Mouse (Mus musculus) kidney, adult 18-20 months (tissue): ENCODE data around the gene Dqx1.

Experiments used
- DNase-seq: peaks from one replicate; pipeline ENCODE4 v3.0.0; 2021

Dqx1 gene

DNA sequence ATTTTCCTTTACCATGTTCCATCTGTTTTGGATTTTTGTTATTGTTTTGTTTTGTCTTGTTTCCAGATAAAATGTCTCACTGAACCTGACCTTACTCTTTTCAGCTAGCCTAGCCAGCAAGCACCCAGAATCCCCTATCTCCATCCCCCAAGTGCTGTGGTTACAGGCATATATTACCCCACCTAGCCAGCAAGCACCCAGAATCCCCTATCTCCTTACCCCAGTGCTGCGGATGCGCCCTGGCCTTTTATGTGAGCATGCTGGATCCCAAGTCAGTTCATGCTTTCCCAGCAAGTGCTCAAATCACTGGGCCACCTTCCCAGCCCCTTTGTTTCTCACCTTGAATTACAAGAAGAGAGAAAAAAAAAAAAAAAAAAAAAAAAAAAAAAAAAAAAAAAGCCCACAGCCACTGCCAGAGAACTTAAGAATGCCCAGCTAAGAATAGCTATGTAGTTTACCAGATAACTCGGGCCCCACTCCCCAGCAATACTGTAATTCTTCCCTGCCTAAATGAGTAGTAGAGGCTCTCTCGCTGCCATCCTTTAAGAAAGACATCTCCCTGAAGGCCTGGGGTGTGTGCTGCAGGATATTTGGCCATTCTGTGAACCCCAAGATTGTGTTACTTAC, 54.0 kb downstream of the Dqx1 start:
- DNase-seq, result no peak

DNA sequence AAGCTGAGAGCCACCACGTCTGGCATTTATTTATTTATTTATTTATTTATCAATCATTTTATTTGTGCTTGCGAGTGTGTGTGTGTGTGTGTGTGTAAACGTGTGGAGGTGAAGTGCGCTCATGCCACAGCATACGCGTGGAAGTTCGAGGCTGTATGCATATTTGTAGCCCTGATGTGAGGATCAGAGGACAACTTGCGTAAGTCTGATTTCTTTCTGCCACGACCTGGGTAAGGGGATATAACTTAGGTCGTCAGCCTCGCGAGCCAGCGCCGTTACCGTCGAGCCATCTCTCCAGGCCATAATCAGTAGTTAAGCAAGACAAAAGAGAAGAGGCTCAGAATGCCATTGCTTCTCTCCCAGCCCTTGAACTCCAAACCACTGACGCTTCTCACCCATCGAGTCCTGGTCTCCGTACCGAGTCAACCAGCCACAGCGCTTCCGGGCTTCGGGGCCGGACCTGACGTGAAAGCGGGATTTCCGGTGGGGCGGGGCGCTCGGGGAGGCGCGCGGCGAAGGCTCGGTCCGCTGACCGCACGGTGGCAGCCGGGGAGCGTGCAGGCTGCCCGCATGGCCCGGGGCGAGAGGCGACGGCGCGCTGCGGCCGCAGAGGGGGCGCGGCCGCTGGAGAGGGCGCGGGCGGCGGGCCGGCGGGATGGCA, 57.5 kb downstream of the Dqx1 start, which contains the start of gene Mogs:
Gene Mogs (plus strand): TSS at position 486 of the 661 bp plus-strand sequence.
- DNase-seq, result peak; percentile 95

DNA sequence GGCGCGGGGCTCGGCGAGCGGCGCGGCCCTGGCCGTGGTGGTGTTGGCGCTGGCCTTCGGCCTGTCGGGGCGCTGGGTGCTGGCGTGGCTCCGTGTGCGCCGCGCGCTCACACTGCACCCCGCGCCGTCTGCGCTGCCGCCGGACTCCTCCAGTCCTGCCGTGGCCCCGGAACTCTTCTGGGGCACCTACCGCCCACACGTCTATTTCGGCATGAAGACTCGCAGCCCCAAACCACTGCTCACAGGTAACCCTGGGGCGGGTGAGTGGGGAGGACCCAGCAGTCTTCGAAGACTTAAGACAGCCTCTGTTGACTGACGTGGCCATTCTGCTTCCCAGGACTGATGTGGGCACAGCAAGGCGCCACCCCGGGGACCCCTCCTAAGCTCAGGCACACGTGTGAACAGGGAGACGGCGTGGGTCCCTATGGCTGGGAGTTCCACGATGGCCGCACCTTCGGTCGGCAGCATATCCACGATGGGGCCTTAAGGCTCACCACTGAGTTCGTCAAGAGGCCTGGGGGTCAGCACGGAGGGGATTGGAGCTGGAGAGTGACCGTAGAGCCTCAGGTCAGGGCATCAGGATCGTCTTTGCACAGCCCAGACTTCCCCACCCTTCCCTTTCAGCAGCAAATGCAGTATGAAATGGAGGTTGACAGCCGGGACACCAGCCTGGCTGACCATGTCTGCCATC, 58.2 kb downstream of the Dqx1 start:
- DNase-seq, result no peak

DNA sequence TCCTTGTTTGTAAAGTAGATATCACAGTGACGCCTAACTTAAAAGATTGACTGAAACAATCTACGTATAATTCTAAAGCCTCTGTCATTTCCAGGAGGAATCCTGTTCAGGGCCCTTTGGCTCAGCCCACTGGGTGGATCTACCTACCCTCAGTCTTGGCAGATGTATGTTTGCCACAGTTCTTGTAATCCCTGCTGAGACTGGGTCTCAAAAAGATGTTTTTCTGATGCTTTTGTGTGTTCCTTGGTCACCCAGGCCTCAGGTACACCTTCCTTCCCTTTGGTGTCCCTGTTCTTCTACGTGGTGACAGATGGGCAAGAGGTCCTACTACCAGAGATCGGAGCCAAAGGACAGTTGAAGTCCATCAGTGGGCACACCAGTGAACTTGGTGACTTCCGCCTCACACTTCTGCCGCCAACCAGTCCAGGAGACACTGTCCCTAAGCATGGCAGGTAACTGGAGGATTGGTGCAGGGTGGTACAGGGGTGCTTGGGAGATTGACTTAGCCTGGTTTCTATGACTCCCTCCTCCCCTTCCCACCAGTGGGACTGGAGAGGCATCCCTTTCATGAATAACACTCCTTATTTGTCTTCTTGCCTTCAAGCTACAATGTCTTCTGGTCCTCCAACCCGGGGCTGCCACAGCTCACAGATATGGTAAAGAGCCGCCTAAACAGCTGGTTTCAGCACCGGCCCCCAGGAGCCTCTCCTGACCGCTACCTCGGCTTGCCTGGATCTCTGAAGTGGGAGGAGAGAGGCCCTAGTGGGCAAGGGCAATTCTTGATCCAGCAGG, 58.9 kb downstream of the Dqx1 start:
- DNase-seq, result no peak
